ENCODE assay signal across 7 mouse cellular contexts in genomic region chr4:155653451-155654182, GRCm38 (mm10). TPM values are rescaled to one million over a fixed set of nuclear protein-coding genes. Genes with fewer than 3 reads are reported as not detected.
DNase-seq lines count a peak whose midpoint lies in the region; ATAC-seq and TF ChIP-seq lines count a peak whose summit lies in the region.

No protein-coding gene starts in this region.

- 4% methylated on average over 31 of the region's 31 CpGs for WGBS in spleen, adult 2 months
- 1% methylated on average over 31 of the region's 31 CpGs for WGBS in heart, embryonic 16.5 days
- WGBS in limb, embryonic 10.5 days = 3% methylated on average over 31 of the region's 31 CpGs
- WGBS in midbrain, postnatal 0 days = 5% methylated on average over 31 of the region's 31 CpGs

- H3K27me3 ChIP-seq in spleen, adult 2 months (ENCODE audit: control insufficient read depth, insufficient read depth, low read length) = peaks cover 12% of the 10 kb centered on the region; the same call in 1 of the 2 replicates
- peaks cover 23% of the 10 kb centered on the region for H3K27me3 ChIP-seq in heart, embryonic 16.5 days (ENCODE audit: control insufficient read depth, insufficient read depth, low read length)
- peaks cover 68% of the 10 kb centered on the region for H3K27me3 ChIP-seq in limb, embryonic 10.5 days (ENCODE audit: low read depth, poor library complexity, severe bottlenecking)
- peaks cover 44% of the 10 kb centered on the region for H3K27me3 ChIP-seq in midbrain, postnatal 0 days (ENCODE audit: insufficient read depth, low read length)

- H3K4me2 ChIP-seq in heart, embryonic 16.5 days (ENCODE audit: low read depth, low read length) = peak overlapping the region; percentile 88
- peak overlapping the region; percentile 61 for H3K4me2 ChIP-seq in midbrain, postnatal 0 days (ENCODE audit: low read depth, low read length, poor library complexity, severe bottlenecking)

- H3K4me3 ChIP-seq in spleen, adult 2 months (ENCODE audit: extremely low read depth, insufficient read depth, insufficient read length) = peak overlapping the region; percentile 35; the same call in 1 of the 2 replicates
- peak overlapping the region; percentile 61 for H3K4me3 ChIP-seq in heart, embryonic 16.5 days (ENCODE audit: low read length)
- peak overlapping the region; percentile 65 for H3K4me3 ChIP-seq in limb, embryonic 10.5 days
- peak overlapping the region; percentile 32; the same call in 1 of the 2 replicates for H3K4me3 ChIP-seq in midbrain, postnatal 0 days (ENCODE audit: low read depth, low read length)

- peak overlapping the region; percentile 55; the same call in 1 of the 2 replicates for H3K27ac ChIP-seq in spleen, adult 2 months (ENCODE audit: insufficient read depth, low read length)
- peak overlapping the region; percentile 79 for H3K27ac ChIP-seq in heart, embryonic 16.5 days (ENCODE audit: low read length)
- H3K27ac ChIP-seq in limb, embryonic 10.5 days = peak overlapping the region; percentile 83
- H3K27ac ChIP-seq in midbrain, postnatal 0 days (ENCODE audit: low read depth, low read length) = no peak overlapping the region

- H3K36me3 ChIP-seq in spleen, adult 2 months (ENCODE audit: control insufficient read depth, insufficient read depth, low read length) = peaks cover 24% of the 10 kb centered on the region
- peaks cover 22% of the 10 kb centered on the region for H3K36me3 ChIP-seq in heart, embryonic 16.5 days (ENCODE audit: control insufficient read depth, insufficient read depth)
- peaks cover 66% of the 10 kb centered on the region for H3K36me3 ChIP-seq in limb, embryonic 10.5 days
- peaks cover 67% of the 10 kb centered on the region for H3K36me3 ChIP-seq in midbrain, postnatal 0 days (ENCODE audit: insufficient read depth, low read length)

- no peak for DNase-seq in spleen, adult 2 months (ENCODE audit: low read depth in 1 of 2, low spot score in 2 of 2)
- DNase-seq in spleen, postnatal 14 days (ENCODE audit: low spot score in 2 of 2) = no peak
- DNase-seq in cerebellum, postnatal 36 days = peak; percentile 59
- no peak for DNase-seq in limb, embryonic 10.5 days (ENCODE audit: low spot score)
- DNase-seq in midbrain, postnatal 0 days (ENCODE audit: low spot score) = peak; percentile 23

- peaks cover 14% of the 10 kb centered on the region; the same call in 1 of the 2 replicates for H3K4me1 ChIP-seq in spleen, adult 2 months (ENCODE audit: control insufficient read depth, insufficient read depth, insufficient read length)
- H3K4me1 ChIP-seq in heart, embryonic 16.5 days (ENCODE audit: control insufficient read depth, insufficient read depth, low read length) = peaks cover 36% of the 10 kb centered on the region
- H3K4me1 ChIP-seq in limb, embryonic 10.5 days = peaks cover 47% of the 10 kb centered on the region
- H3K4me1 ChIP-seq in midbrain, postnatal 0 days (ENCODE audit: insufficient read depth, low read length) = peaks cover 3% of the 10 kb centered on the region; the same call in 1 of the 2 replicates

- ATAC-seq in heart, embryonic 16.5 days (replicated peaks; ENCODE audit: extremely low read depth, insufficient read depth, low FRiP score) = peak; percentile 33
- ATAC-seq in midbrain, postnatal 0 days (ENCODE audit: low FRiP score) = no peak
- ATAC-seq in erythroblast, adult 5-6 weeks (replicated peaks; ENCODE audit: low FRiP score, poor library complexity, severe bottlenecking) = no peak

- no peak for TF ChIP-seq CTCF in spleen, adult 2 months (IDR thresholded peaks at IDR 0.05; ENCODE audit: extremely low read depth, insufficient read depth, insufficient read length, insufficient replicate concordance)
- TF ChIP-seq CTCF in midbrain, postnatal 0 days (IDR thresholded peaks at IDR 0.05) = peak; percentile 38; the same call in 1 of the 2 replicates

- peak overlapping the region; percentile 81 for H3K9ac ChIP-seq in heart, embryonic 16.5 days (ENCODE audit: low read length)
- peak overlapping the region; percentile 54; the same call in 1 of the 2 replicates for H3K9ac ChIP-seq in midbrain, postnatal 0 days (replicated peaks; ENCODE audit: low read length, poor library complexity, severe bottlenecking)

- H3K9me3 ChIP-seq in heart, embryonic 16.5 days (replicated peaks; ENCODE audit: control insufficient read depth, low read length) = no peaks in the 10 kb centered on the region
- H3K9me3 ChIP-seq in limb, embryonic 10.5 days (replicated peaks) = no peaks in the 10 kb centered on the region
- no peaks in the 10 kb centered on the region for H3K9me3 ChIP-seq in midbrain, postnatal 0 days (ENCODE audit: low read length)

- no peak for TF ChIP-seq POLR2A in spleen, adult 2 months (IDR thresholded peaks at IDR 0.05; ENCODE audit: low read depth, low read length)

RNA-seq across cellular contexts. Expression of gene Mmp23, which starts 0.4 kb away (rescaled TPM):
- 57.2 and 83.5 TPM in 2 replicates for polyA plus RNA-seq in spleen, adult 2 months (2012; rRNA removed)
- 56.6 and 63.4 TPM in 2 replicates for polyA plus RNA-seq in heart, embryonic 16.5 days (2015; fragmentation: Nextera tagmentation; extraction: Ambion mirVana)
- polyA plus RNA-seq in limb, embryonic 10.5 days (2016; fragmentation: Nextera tagmentation; extraction: Ambion mirVana) = 8.4 and 10.4 TPM in 2 replicates
- 4.1 and 6.4 TPM in 2 replicates for total RNA-seq in midbrain, postnatal 0 days (2014; rRNA removed)
- polyA plus RNA-seq in midbrain, postnatal 0 days (2015; fragmentation: Nextera tagmentation; extraction: Ambion mirVana) = 4.4 and 5.6 TPM in 2 replicates
- 1.9 TPM in 1 of 2 replicates, not detected in the other for total RNA-seq in erythroblast, adult 5-6 weeks (2015; ENCODE audit: low replicate concordance)
- total RNA-seq in erythroblast, adult 5-6 weeks (2017; ENCODE audit: low replicate concordance) = not detected in 2 replicates

RNA-seq across cellular contexts. Expression of gene Gm10563, which starts 8.4 kb away (rescaled TPM):
- polyA plus RNA-seq in spleen, adult 2 months (2012; rRNA removed) = not detected in 2 replicates
- not detected in 2 replicates for polyA plus RNA-seq in heart, embryonic 16.5 days (2015; fragmentation: Nextera tagmentation; extraction: Ambion mirVana)
- not detected in 2 replicates for polyA plus RNA-seq in limb, embryonic 10.5 days (2016; fragmentation: Nextera tagmentation; extraction: Ambion mirVana)
- total RNA-seq in midbrain, postnatal 0 days (2014; rRNA removed) = not detected in 2 replicates
- not detected in 2 replicates for polyA plus RNA-seq in midbrain, postnatal 0 days (2015; fragmentation: Nextera tagmentation; extraction: Ambion mirVana)
- total RNA-seq in erythroblast, adult 5-6 weeks (2015; ENCODE audit: low replicate concordance) = not detected in 2 replicates
- not detected in 2 replicates for total RNA-seq in erythroblast, adult 5-6 weeks (2017; ENCODE audit: low replicate concordance)

RNA-seq across cellular contexts. Expression of gene Mib2, which starts 15.4 kb away (rescaled TPM):
- 56.8 and 67.4 TPM in 2 replicates for polyA plus RNA-seq in spleen, adult 2 months (2012; rRNA removed)
- polyA plus RNA-seq in heart, embryonic 16.5 days (2015; fragmentation: Nextera tagmentation; extraction: Ambion mirVana) = 18.2 and 19.6 TPM in 2 replicates
- 18.9 and 25.2 TPM in 2 replicates for polyA plus RNA-seq in limb, embryonic 10.5 days (2016; fragmentation: Nextera tagmentation; extraction: Ambion mirVana)
- total RNA-seq in midbrain, postnatal 0 days (2014; rRNA removed) = 115 and 118 TPM in 2 replicates
- 49.3 and 49.5 TPM in 2 replicates for polyA plus RNA-seq in midbrain, postnatal 0 days (2015; fragmentation: Nextera tagmentation; extraction: Ambion mirVana)
- total RNA-seq in erythroblast, adult 5-6 weeks (2015; ENCODE audit: low replicate concordance) = 0.77 and 0.84 TPM in 2 replicates
- 2.1 and 3.2 TPM in 2 replicates for total RNA-seq in erythroblast, adult 5-6 weeks (2017; ENCODE audit: low replicate concordance)

RNA-seq across cellular contexts. Expression of gene Cdk11b, which starts 29.0 kb away (rescaled TPM):
- polyA plus RNA-seq in spleen, adult 2 months (2012; rRNA removed) = 25.8 and 27.8 TPM in 2 replicates
- polyA plus RNA-seq in heart, embryonic 16.5 days (2015; fragmentation: Nextera tagmentation; extraction: Ambion mirVana) = 38.3 and 44.8 TPM in 2 replicates
- polyA plus RNA-seq in limb, embryonic 10.5 days (2016; fragmentation: Nextera tagmentation; extraction: Ambion mirVana) = 74.1 and 74.8 TPM in 2 replicates
- total RNA-seq in midbrain, postnatal 0 days (2014; rRNA removed) = 15.2 and 25.3 TPM in 2 replicates
- polyA plus RNA-seq in midbrain, postnatal 0 days (2015; fragmentation: Nextera tagmentation; extraction: Ambion mirVana) = 60.2 and 64.1 TPM in 2 replicates
- 23.0 and 24.8 TPM in 2 replicates for total RNA-seq in erythroblast, adult 5-6 weeks (2015; ENCODE audit: low replicate concordance)
- total RNA-seq in erythroblast, adult 5-6 weeks (2017; ENCODE audit: low replicate concordance) = 20.7 and 51.7 TPM in 2 replicates

RNA-seq across cellular contexts. Expression of gene Fndc10, which starts 40.5 kb away (rescaled TPM):
- polyA plus RNA-seq in spleen, adult 2 months (2012; rRNA removed) = 8.8 and 12.7 TPM in 2 replicates
- 1.1 and 1.4 TPM in 2 replicates for polyA plus RNA-seq in heart, embryonic 16.5 days (2015; fragmentation: Nextera tagmentation; extraction: Ambion mirVana)
- 1.5 and 2.6 TPM in 2 replicates for polyA plus RNA-seq in limb, embryonic 10.5 days (2016; fragmentation: Nextera tagmentation; extraction: Ambion mirVana)
- total RNA-seq in midbrain, postnatal 0 days (2014; rRNA removed) = 43.8 and 46.4 TPM in 2 replicates
- 24.3 and 27.4 TPM in 2 replicates for polyA plus RNA-seq in midbrain, postnatal 0 days (2015; fragmentation: Nextera tagmentation; extraction: Ambion mirVana)
- total RNA-seq in erythroblast, adult 5-6 weeks (2015; ENCODE audit: low replicate concordance) = not detected in 2 replicates
- 0.09 TPM in 1 of 2 replicates, not detected in the other for total RNA-seq in erythroblast, adult 5-6 weeks (2017; ENCODE audit: low replicate concordance)

Comparison
In these comparisons a context has a peak if more than half of its experiments do, and no peak if none do; other contexts are left out.
1. DNase-seq: peak in cerebellum, postnatal 36 days (2 of 2) and midbrain, postnatal 0 days (single experiment); none in spleen, adult 2 months (0 of 2), spleen, postnatal 14 days (0 of 2) and limb, embryonic 10.5 days (single experiment).
2. Peak in every context shown above with its lines, with median percentiles within 50 percentile points of each other: H3K4me3 ChIP-seq.